Mouse (Mus musculus): ENCODE data around the gene March11. TPM values are rescaled to one million over a fixed set of nuclear protein-coding genes. Genes with fewer than 3 reads are reported as not detected.

Gene March11
- polyA plus RNA-seq (2021; fragmentation: Nextera tagmentation): 2.1 and 4.7 TPM in 2 replicates
- long read RNA-seq, experiment 1, partial matches to known transcripts: 0 of 5 reads
- long read RNA-seq, experiment 1, other reads (novel, unspliced or antisense): 0 of 5 reads
- long read RNA-seq, experiment 2, partial matches to known transcripts: 1 of 5 reads
- long read RNA-seq, experiment 2, other reads (novel, unspliced or antisense): 0 of 5 reads

GRCm38 (mm10) chr15:26308629-26309230 lies at the start of gene March11:
TSS of gene March11 (plus strand) at chr15:26309048.

Data from left cerebral cortex, adult 6 months (tissue).